Mouse (Mus musculus) limb, embryonic 13.5 days (tissue): ENCODE results near the gene Fgf3. TPM values are rescaled to one million over a fixed set of nuclear protein-coding genes. Genes with fewer than 3 reads are reported as not detected.
A peak's percentile ranks its signal among the peaks of the same experiment; 100 is the strongest.

Experiments used
- ATAC-seq: fragments of 200-750 bp; cut with Nextera tagmentation; 2 replicates; pipeline ENCODE4 v1.8.0; 2017; ENCODE audit warnings: low read depth, moderate number of reproducible peaks, moderate TSS enrichment; ENCODE audit not compliant: low FRiP score
- H3K27ac ChIP-seq: fragments of 300-500 bp; sonication (generic); 2 replicates; pipeline ENCODE4 v1.5.1; 2015; ENCODE audit warnings: inconsistent platforms, mild to moderate bottlenecking, moderate library complexity
- H3K27me3 ChIP-seq: fragments of 300-500 bp; sonication (generic); 2 replicates; pipeline ENCODE4 v1.6.1; 2015; ENCODE audit warnings: mild to moderate bottlenecking, inconsistent platforms
- H3K36me3 ChIP-seq: fragments of 300-500 bp; sonication (generic); 2 replicates; pipeline ENCODE4 v1.6.1; 2015; ENCODE audit warnings: inconsistent platforms, mild to moderate bottlenecking, moderate library complexity
- H3K4me1 ChIP-seq: fragments of 300-500 bp; sonication (generic); 2 replicates; pipeline ENCODE4 v1.6.1; 2015; ENCODE audit warnings: inconsistent platforms
- H3K4me2 ChIP-seq: fragments of 300-500 bp; sonication (generic); replicated peaks from 2 replicates; pipeline ENCODE4 v1.6.1; 2015; ENCODE audit warnings: inconsistent platforms, mild to moderate bottlenecking, moderate library complexity
- H3K4me3 ChIP-seq: fragments of 300-500 bp; sonication (generic); 2 replicates; pipeline ENCODE4 v1.5.1; 2015; ENCODE audit warnings: moderate library complexity, mild to moderate bottlenecking, inconsistent platforms
- H3K9ac ChIP-seq: fragments of 300-500 bp; sonication (generic); 2 replicates; pipeline ENCODE4 v1.6.1; 2015; ENCODE audit warnings: mild to moderate bottlenecking, inconsistent platforms
- H3K9me3 ChIP-seq: fragments of 300-500 bp; sonication (generic); 2 replicates; pipeline ENCODE4 v1.6.1; 2016; ENCODE audit warnings: inconsistent platforms
- WGBS: fragments of 180-500 bp; shearing (Covaris S2); methylation state at CpG from one replicate; pipeline ENCODE4 v1.1.7; 2015; 5-methylcytosine and 5-hydroxymethylcytosine counted together
- polyA plus RNA-seq: library from polyadenylated mRNA; unstranded; fragments of >200 nt; fragmentation: Nextera tagmentation; extraction: Ambion mirVana; gene quantifications from 2 replicates; pipeline ENCODE4 v1.2.1, GENCODE M21; 2015

Fgf3 gene
- polyA plus RNA-seq, 1 experiment from 2014 or later = 0.25 TPM

DNA sequence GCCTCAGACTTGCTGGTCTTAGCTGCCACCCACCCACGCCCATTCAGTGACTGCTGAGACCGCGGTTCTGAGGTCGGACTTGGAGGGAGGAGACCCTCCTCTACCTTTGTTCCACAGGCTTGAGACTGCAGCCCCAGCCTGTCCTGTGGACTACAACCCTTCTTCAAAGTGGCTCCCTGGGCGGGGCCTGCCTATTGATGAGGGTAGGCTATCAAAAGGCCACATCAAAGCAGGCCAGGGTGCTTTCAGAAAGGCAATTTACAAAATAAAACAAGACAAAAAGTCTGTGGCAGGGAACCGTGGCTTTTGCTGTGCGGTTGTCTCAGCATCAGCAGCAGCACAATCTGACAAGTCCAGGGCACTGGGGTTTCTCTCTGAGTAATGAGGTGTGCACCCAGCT lies 16.0 kb upstream of the Fgf3 start:
- Histone ChIP-seq H3K36me3 (no peaks in the 10 kb centered on the region), H3K4me1 (no peaks in the 10 kb centered on the region), H3K27me3 (peaks cover 25% of the 10 kb centered on the region), H3K4me3 (no peak overlapping the region), H3K9me3 (peaks cover 5% of the 10 kb centered on the region), H3K4me2 (no peak overlapping the region), H3K27ac (no peak overlapping the region), H3K9ac (no peak overlapping the region)
- no peak for ATAC-seq
- WGBS = 36% methylated on average over 7 of the region's 7 CpGs

DNA sequence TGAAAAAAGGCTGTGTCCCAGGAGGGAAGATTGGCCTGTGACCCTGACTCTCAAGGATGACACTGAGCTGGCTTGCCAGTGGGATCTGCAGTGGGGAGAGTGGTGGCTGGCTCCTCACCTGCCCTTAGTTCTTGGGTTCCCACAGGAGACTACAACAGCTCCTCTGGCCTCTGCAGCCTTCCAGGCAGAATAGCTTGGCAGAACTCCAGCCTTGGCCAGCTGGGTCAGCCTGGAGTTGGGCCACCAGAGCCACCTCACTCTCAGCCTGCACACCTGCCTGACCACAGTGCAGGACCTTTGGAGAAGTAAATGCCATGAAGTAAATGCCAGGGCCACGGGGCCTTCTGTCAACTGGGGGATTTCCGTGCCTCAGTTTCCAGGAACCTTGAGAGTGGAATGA lies 13.9 kb upstream of the Fgf3 start:
- H3K4me1 ChIP-seq = no peaks in the 10 kb centered on the region
- no peaks in the 10 kb centered on the region for H3K9me3 ChIP-seq
- ATAC-seq = no peak
- 88% methylated on average over 2 of the region's 2 CpGs for WGBS
- no peak overlapping the region for H3K4me2 ChIP-seq
- no peaks in the 10 kb centered on the region for H3K36me3 ChIP-seq
- H3K27me3 ChIP-seq = peaks cover 34% of the 10 kb centered on the region
- H3K4me3 ChIP-seq = no peak overlapping the region
- H3K27ac ChIP-seq = no peak overlapping the region
- no peak overlapping the region for H3K9ac ChIP-seq

DNA sequence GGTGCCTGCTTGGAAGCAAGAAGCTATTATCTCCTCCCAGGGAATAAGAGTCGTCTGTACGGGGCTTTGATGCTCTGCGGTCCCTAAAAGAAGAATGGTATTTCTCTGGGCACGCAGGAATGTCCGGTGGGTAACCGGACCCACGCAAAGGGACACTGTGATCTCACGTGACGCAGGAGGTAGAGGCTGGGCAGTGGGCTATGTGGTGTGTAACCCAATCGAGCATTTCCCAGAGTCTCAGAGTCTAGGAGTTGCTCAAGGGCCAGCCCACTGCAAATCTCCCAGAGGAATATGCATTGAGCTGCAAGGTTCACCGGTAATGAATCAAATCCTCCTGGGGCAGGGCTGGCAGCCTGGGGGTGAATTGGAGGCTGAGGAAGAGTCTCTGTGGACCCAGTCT lies 9.5 kb upstream of the Fgf3 start:
- Histone ChIP-seq H3K27me3 (peaks cover 39% of the 10 kb centered on the region), H3K9me3 (no peaks in the 10 kb centered on the region), H3K4me2 (no peak overlapping the region), H3K27ac (no peak overlapping the region), H3K9ac (no peak overlapping the region), H3K36me3 (no peaks in the 10 kb centered on the region), H3K4me1 (no peaks in the 10 kb centered on the region), H3K4me3 (no peak overlapping the region)
- ATAC-seq = no peak
- 75% methylated on average over 11 of the region's 11 CpGs for WGBS

DNA sequence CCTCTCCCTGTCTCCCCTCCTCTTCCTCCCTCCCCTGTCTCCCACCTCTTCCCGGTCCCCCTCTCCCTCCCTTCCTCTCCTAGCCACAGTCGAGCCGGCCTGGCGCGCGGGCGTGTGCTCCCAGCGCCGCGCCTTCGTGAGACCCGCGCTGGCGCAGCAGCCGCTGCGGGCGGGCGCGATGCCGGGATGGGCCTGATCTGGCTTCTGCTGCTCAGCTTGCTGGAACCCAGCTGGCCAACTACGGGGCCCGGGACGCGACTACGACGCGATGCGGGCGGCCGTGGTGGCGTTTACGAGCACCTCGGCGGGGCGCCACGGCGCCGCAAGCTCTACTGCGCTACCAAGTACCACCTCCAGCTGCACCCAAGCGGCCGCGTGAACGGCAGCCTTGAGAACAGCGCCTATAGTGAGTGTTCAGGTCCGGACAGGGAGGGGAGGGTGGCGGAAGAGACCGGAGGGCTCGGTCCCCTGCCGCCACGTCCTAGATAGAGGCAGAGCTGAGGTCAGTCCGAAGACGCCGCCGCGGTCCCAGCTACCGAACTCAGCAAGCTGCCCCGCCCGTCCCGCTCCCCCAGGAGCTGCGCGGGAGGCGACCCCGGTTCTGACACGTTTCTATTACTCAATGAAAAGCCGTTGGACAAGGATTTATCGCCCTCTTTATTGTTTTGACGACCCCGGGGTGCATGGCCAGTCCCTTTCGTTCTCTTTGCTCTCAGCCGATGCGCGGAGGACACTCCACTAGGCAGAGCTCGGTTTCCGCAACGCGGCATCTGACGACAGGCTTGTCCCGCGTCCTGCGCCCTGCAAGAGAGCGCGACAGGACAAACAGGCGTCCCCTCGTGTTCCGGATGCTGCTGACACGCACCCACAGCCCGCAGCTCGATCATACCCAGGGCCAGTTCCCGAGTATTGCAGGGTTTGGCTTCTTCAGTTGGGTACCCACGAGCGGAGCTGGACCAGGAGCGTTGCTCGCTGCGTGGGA lies 930 bp downstream of the Fgf3 start:
- H3K9me3 ChIP-seq = no peaks in the 10 kb centered on the region
- H3K4me2 ChIP-seq = peak overlapping the region; percentile 77
- peak; percentile 32; the same call in 1 of the 2 replicates for ATAC-seq
- H3K4me3 ChIP-seq = peak overlapping the region; percentile 46
- peaks cover 20% of the 10 kb centered on the region for H3K4me1 ChIP-seq
- no peaks in the 10 kb centered on the region for H3K36me3 ChIP-seq
- under 1% methylated on average over 93 of the region's 94 CpGs for WGBS
- no peak overlapping the region for H3K27ac ChIP-seq
- peak overlapping the region; percentile 48; the same call in 1 of the 2 replicates for H3K9ac ChIP-seq
- peaks cover 97% of the 10 kb centered on the region for H3K27me3 ChIP-seq

DNA sequence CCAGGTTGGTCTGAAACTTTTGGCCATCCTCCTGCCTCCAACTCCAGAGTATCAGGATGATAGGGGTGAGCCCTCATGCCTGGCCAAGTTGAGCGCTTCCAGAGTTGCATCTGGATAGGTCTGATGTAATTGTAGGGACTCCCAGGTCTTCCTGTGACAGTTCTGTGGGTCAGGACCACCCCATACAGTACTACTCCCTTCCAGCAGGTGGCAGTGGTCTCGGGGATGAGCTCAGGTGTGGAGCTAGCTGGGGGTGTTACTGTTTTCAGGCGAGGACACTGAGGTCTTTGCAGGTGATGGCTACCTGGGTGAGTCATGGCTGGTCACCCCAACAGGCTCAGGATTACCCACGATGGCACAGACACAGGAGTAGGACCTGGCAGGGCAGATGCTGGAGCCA lies 8.3 kb downstream of the Fgf3 start:
- no peak overlapping the region for H3K9ac ChIP-seq
- no peak overlapping the region for H3K4me2 ChIP-seq
- H3K27ac ChIP-seq = no peak overlapping the region
- peaks cover 53% of the 10 kb centered on the region for H3K27me3 ChIP-seq
- no peaks in the 10 kb centered on the region for H3K36me3 ChIP-seq
- WGBS = 19% methylated on average over 4 of the region's 4 CpGs
- H3K4me3 ChIP-seq = no peak overlapping the region
- ATAC-seq = no peak
- H3K4me1 ChIP-seq = no peaks in the 10 kb centered on the region
- H3K9me3 ChIP-seq = no peaks in the 10 kb centered on the region

DNA sequence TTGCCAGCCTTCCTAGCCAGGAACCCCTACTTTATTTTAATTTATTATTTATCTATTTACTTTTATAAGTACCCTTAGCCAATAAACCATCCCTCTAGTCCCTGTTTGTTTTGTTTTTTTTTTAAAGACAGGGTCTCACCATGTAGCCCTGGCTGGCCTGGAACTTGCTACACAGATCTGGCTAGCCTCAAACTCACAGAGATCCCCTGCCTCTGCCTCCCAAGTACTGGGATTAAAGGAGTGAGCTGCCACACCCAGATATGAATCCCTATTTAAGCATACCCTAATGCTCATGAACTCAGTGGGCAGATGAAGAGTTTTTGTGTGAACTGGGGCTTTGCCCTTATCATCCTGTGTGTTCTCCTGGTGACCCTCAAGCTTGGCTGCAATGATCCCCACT lies 9.2 kb downstream of the Fgf3 start, which contains the start of gene Fgf4:
TSS of gene Fgf4 (plus strand) at position 301 of the 400 bp plus-strand sequence.
- Histone ChIP-seq H3K27ac (no peak within 1 kb of the TSS), H3K4me3 (no peak within 1 kb of the TSS), H3K4me1 (no peaks in the 10 kb centered on the region), H3K36me3 (no peaks in the 10 kb centered on the region), H3K4me2 (no peak within 1 kb of the TSS), H3K27me3 (peaks cover 50% of the 10 kb centered on the region), H3K9ac (no peak within 1 kb of the TSS), H3K9me3 (no peaks in the 10 kb centered on the region)
- no peak for ATAC-seq

DNA sequence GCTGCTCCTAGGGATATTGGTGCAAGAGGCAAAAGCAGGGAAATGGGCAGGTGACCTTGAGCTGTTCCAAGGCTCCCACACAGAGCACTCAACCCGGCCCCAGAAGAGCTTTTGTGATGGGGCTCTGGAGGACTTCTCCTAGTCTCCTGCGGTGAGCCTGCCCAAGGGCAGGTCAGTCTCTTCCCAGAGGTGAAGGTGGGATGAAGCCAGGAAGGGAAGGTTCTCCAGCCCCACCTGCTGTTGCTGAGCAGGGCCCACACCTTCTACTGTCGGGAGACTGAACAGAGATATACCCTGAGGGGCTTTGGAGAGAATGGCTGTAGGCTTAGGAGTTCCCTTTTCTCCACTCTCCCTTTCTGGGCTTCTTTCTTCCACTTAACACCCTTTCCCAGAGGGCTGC lies 13.4 kb downstream of the Fgf3 start:
- WGBS = 56% methylated on average over 3 of the region's 3 CpGs
- H3K9me3 ChIP-seq = no peaks in the 10 kb centered on the region
- ATAC-seq = no peak
- no peaks in the 10 kb centered on the region for H3K4me1 ChIP-seq
- no peak overlapping the region for H3K4me3 ChIP-seq
- H3K9ac ChIP-seq = no peak overlapping the region
- H3K27me3 ChIP-seq = peaks cover 44% of the 10 kb centered on the region
- H3K27ac ChIP-seq = no peak overlapping the region
- H3K36me3 ChIP-seq = no peaks in the 10 kb centered on the region
- no peak overlapping the region for H3K4me2 ChIP-seq

DNA sequence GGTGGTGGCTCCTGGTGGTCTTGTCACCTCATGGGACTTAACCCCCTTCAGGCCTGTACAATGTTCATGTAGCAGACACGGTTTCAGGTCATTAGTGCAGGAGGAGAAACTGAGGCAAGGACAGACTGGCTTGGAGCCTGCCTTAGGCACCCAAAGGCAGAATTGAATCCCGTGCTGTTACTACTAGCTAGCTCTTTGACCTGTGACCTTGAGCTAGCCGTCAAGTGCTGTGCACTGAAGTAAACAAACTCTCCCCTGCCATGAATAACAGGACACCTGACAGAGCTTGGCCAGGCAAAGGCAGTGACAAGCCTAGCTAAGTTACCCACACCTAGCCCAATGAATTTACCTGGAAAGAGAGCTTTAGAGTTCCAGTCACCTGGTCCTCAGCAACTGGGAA lies 17.1 kb downstream of the Fgf3 start:
- Histone ChIP-seq H3K27ac (no peak overlapping the region), H3K27me3 (peaks cover 62% of the 10 kb centered on the region), H3K9ac (no peak overlapping the region), H3K4me1 (no peaks in the 10 kb centered on the region), H3K9me3 (no peaks in the 10 kb centered on the region), H3K4me2 (no peak overlapping the region), H3K36me3 (no peaks in the 10 kb centered on the region), H3K4me3 (no peak overlapping the region)
- WGBS = 30% methylated on average over 3 of the region's 3 CpGs
- ATAC-seq = no peak

DNA sequence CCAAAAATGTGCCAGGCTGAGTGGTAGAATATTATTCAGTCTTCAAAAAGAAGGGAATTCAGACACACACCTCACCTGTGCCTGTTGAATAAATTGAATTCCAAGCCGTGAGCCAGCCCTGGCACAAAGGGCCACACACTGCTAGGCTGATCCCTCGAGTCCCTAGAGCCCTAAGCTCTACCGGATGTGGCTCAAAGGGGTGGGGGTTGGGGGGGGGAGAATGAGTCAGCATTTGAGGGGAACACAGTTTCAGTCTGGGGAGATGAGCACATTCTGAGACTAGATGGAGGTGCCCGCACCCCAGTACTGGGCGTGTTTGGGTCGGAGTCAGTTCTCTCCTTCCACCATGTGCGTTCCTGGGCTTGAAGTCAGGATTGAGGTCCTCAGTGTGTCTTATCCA lies 19.3 kb downstream of the Fgf3 start:
- Histone ChIP-seq H3K27me3 (peaks cover 75% of the 10 kb centered on the region), H3K9me3 (no peaks in the 10 kb centered on the region), H3K4me1 (peaks cover 12% of the 10 kb centered on the region), H3K4me2 (no peak overlapping the region), H3K27ac (no peak overlapping the region), H3K4me3 (no peak overlapping the region), H3K9ac (no peak overlapping the region), H3K36me3 (no peaks in the 10 kb centered on the region)
- 85% methylated on average over 7 of the region's 7 CpGs for WGBS
- ATAC-seq = no peak

DNA sequence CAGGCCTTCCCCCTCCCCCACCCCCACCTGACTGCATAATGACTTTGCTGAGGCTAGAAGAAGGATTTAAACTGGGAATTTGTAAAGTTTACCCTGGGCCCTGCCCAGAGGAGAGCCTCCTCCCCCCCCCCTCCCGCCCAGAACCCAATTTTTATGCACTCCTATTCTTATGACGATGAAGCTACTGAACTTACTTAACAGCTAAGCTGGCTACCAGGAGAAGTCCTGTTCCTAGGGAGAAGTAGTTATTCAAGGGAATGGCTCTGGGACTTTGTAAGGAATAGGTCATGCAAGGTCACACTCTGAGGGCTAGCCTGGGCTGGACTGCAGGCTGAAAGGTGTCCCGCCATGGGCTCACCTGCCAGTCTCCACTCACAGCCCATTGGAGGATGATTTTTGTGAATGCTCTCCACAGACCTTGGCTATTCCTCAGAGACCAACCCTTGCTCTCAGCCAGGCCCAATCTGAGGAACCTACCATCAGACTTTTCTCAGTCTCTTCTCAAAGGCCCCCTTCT lies 20.0 kb downstream of the Fgf3 start:
- no peak overlapping the region for H3K4me3 ChIP-seq
- peaks cover 83% of the 10 kb centered on the region for H3K27me3 ChIP-seq
- peaks cover 12% of the 10 kb centered on the region for H3K4me1 ChIP-seq
- H3K36me3 ChIP-seq = no peaks in the 10 kb centered on the region
- no peak overlapping the region for H3K27ac ChIP-seq
- H3K4me2 ChIP-seq = no peak overlapping the region
- no peak for ATAC-seq
- 73% methylated on average over 3 of the region's 3 CpGs for WGBS
- no peak overlapping the region for H3K9ac ChIP-seq
- no peaks in the 10 kb centered on the region for H3K9me3 ChIP-seq

DNA sequence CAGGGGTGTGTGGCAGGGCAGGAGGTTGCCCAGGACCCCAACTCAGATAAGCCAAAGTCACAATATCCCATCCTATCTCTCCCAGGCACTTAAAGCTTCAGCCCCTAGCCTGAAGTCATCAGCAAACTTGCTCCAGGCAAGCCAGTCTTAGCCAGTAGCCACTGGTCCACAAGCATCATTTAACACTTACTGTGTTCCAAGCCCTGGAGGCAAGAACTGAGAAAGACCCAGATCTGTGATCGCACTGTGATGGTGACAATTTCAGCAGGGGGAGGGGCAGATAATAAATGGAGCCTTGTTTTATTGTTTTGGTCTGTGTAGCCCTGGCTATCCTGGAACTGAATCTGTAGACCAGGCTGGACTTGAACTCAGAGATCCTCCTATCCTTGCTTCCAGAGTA lies 20.8 kb downstream of the Fgf3 start:
- H3K4me2 ChIP-seq = no peak overlapping the region
- no peak overlapping the region for H3K27ac ChIP-seq
- H3K9ac ChIP-seq = no peak overlapping the region
- H3K36me3 ChIP-seq = no peaks in the 10 kb centered on the region
- H3K4me1 ChIP-seq = peaks cover 12% of the 10 kb centered on the region
- H3K9me3 ChIP-seq = no peaks in the 10 kb centered on the region
- H3K27me3 ChIP-seq = peaks cover 91% of the 10 kb centered on the region
- H3K4me3 ChIP-seq = no peak overlapping the region
- WGBS = 74% methylated on average over 1 of the region's 1 CpGs
- ATAC-seq = no peak

DNA sequence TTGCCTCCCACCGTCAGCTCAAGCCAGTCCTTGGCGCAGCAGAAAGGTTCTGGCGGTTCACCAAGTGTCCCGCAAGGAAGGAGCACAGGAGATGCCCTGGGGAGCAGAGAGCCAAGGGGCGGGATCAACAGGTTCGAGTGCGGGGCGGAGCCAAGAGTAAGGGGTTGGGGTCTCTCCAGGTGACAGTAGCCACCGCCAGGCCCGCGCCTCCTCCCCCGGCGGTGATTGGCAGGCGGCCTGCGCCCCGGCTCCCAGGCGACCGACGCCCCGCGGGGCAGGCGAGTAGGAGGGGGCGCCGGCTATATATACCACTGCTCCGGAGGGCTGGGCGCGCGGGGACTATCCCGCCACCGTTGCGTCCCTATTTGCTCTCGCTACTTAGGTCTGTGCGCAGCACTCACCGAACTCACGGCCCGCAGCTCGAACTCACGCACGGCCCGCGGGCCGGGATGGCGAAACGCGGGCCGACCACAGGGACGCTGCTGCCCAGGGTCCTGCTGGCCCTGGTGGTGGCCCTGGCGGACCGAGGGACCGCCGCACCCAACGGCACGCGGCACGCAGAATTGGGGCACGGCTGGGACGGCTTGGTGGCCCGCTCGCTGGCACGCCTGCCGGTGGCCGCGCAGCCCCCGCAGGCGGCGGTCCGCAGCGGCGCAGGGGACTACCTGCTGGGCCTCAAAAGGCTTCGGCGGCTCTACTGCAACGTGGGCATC lies 23.3 kb downstream of the Fgf3 start:
- H3K27ac ChIP-seq = no peak overlapping the region
- peaks cover 94% of the 10 kb centered on the region for H3K27me3 ChIP-seq
- no peak for ATAC-seq
- H3K9ac ChIP-seq = no peak overlapping the region
- WGBS = under 1% methylated on average over 63 of the region's 72 CpGs
- H3K4me2 ChIP-seq = peak overlapping the region; percentile 51
- no peaks in the 10 kb centered on the region for H3K9me3 ChIP-seq
- H3K4me1 ChIP-seq = peaks cover 12% of the 10 kb centered on the region
- H3K36me3 ChIP-seq = no peaks in the 10 kb centered on the region
- H3K4me3 ChIP-seq = peak overlapping the region; percentile 27
